Mouse (Mus musculus) left cerebral cortex, adult 2 months (tissue): ENCODE data around the gene Serpina3i. TPM values are rescaled to one million over a fixed set of nuclear protein-coding genes. Genes with fewer than 3 reads are reported as not detected.

ENCODE experiments used
- DNase-seq, 2 experiments: peaks; one replicate each; pipeline ENCODE4 v3.0.0; 2021 to 2022; ENCODE audit warnings: low spot score in 2 of 2, mixed read lengths in 1 of 2; ENCODE audit errors: extremely low spot score in 1 of 2
- H3K27ac ChIP-seq: fragments of 200-600 bp; 2 replicates; pipeline ENCODE4 v1.8.1; 2022
- H3K4me3 ChIP-seq: fragments of 200-600 bp; 2 replicates; pipeline ENCODE4 v1.8.1; 2022
- CTCF ChIP-seq: fragments of 200-600 bp; IDR thresholded peaks from 2 replicates; pipeline ENCODE4 v1.8.1; 2022; ENCODE audit warnings: antibody characterized with exemption, mild to moderate bottlenecking, moderate library complexity
- intact Hi-C: fragments of 180-260 bp; cut with DNase I; formaldehyde crosslinking; loops from one replicate; pipeline ENCODE4 v1.15.1; 2025
- total RNA-seq, 2 experiments: library from RNA; stranded (reverse); gene quantifications; 2 replicates each; pipeline ENCODE4 v1.2.3; 2021

The Serpina3i gene
- total RNA-seq, 2 experiments from 2014 or later = 0.19 TPM; not detected in 1

GRCm38 (mm10) chr12:104245595-104245994 lies 17.3 kb upstream of the Serpina3i start:
- DNase-seq = peak in 1 of 2 experiments; percentile 18
- no peak overlapping the region for H3K27ac ChIP-seq
- H3K4me3 ChIP-seq = no peak overlapping the region
- intact Hi-C loops = loop anchor here (5.0 kb wide), 1 partner anchor 52 kb away; no protein-coding TSS in a partner anchor
- TF ChIP-seq CTCF = no peak

- Histone ChIP-seq H3K4me3 (no peak overlapping the region), H3K27ac (no peak overlapping the region)
- no peak for TF ChIP-seq CTCF
- peak in 1 of 2 experiments; percentile 13 for DNase-seq
- intact Hi-C loops = loop anchor here (1.0 to 5.0 kb wide), 3 partner anchors 50 to 171 kb away; no protein-coding TSS in a partner anchor
Measured at GRCm38 (mm10) chr12:104247553-104248002, 15.3 kb upstream of the Serpina3i start.

GRCm38 (mm10) chr12:104248231-104248630 lies 14.7 kb upstream of the Serpina3i start:
- intact Hi-C loops = loop anchor here (5.0 kb wide), 1 partner anchor 49 kb away; no protein-coding TSS in a partner anchor
- H3K4me3 ChIP-seq = no peak overlapping the region
- no peak for DNase-seq
- no peak overlapping the region for H3K27ac ChIP-seq
- TF ChIP-seq CTCF = no peak

GRCm38 (mm10) chr12:104261041-104261440 lies 1.9 kb upstream of the Serpina3i start:
- no peak for TF ChIP-seq CTCF
- intact Hi-C loops = no loop called here
- Histone ChIP-seq H3K4me3 (no peak overlapping the region), H3K27ac (no peak overlapping the region)
- no peak for DNase-seq

GRCm38 (mm10) chr12:104266374-104266773 lies 3.5 kb downstream of the Serpina3i start:
- intact Hi-C loops = no loop called here
- no peak for TF ChIP-seq CTCF
- DNase-seq = no peak
- Histone ChIP-seq H3K27ac (no peak overlapping the region), H3K4me3 (no peak overlapping the region)

- H3K4me3 ChIP-seq = no peak overlapping the region
- no peak overlapping the region for H3K27ac ChIP-seq
- TF ChIP-seq CTCF = no peak
- intact Hi-C loops = no loop called here
- DNase-seq = no peak
Measured at GRCm38 (mm10) chr12:104278216-104279055, 15.5 kb downstream of the Serpina3i start.

GRCm38 (mm10) chr12:104279056-104279435 lies 16.1 kb downstream of the Serpina3i start:
- Histone ChIP-seq H3K4me3 (no peak overlapping the region), H3K27ac (no peak overlapping the region)
- TF ChIP-seq CTCF = no peak
- intact Hi-C loops = no loop called here
- DNase-seq = no peak

- Histone ChIP-seq H3K4me3 (no peak overlapping the region), H3K27ac (no peak overlapping the region)
- intact Hi-C loops = no loop called here
- DNase-seq = no peak
- TF ChIP-seq CTCF = no peak
Measured at GRCm38 (mm10) chr12:104283380-104283779, 20.5 kb downstream of the Serpina3i start.

GRCm38 (mm10) chr12:104288336-104288735 lies 25.4 kb downstream of the Serpina3i start:
- H3K27ac ChIP-seq = no peak overlapping the region
- no peak for TF ChIP-seq CTCF
- intact Hi-C loops = no loop called here
- DNase-seq = no peak
- no peak overlapping the region for H3K4me3 ChIP-seq

GRCm38 (mm10) chr12:104289872-104290271 lies 26.9 kb downstream of the Serpina3i start:
- Histone ChIP-seq H3K27ac (no peak overlapping the region), H3K4me3 (no peak overlapping the region)
- TF ChIP-seq CTCF = no peak
- DNase-seq = no peak
- intact Hi-C loops = no loop called here

- intact Hi-C loops = no loop called here
- no peak for TF ChIP-seq CTCF
- no peak for DNase-seq
- no peak overlapping the region for H3K27ac ChIP-seq
- H3K4me3 ChIP-seq = no peak overlapping the region
Measured at GRCm38 (mm10) chr12:104293963-104294362, 31.0 kb downstream of the Serpina3i start.

- Histone ChIP-seq H3K27ac (no peak overlapping the region), H3K4me3 (no peak overlapping the region)
- TF ChIP-seq CTCF = no peak
- DNase-seq = no peak
- intact Hi-C loops = loop anchor here (1.0 to 5.0 kb wide), 2 partner anchors 51 to 117 kb away; no protein-coding TSS in a partner anchor
Measured at GRCm38 (mm10) chr12:104298049-104298448, 35.1 kb downstream of the Serpina3i start.
